Mouse (Mus musculus) MEL (cell line): ENCODE results near the gene Farp2.

Experiments used
- HCFC1 ChIP-seq: IDR thresholded peaks from 2 replicates; pipeline ENCODE4 v1.6.1; 2012; ENCODE audit warnings: low read depth, mild to moderate bottlenecking, inconsistent platforms, low read length, improper control_type of control experiment, moderate library complexity
- POLR2A ChIP-seq, 2 experiments: IDR thresholded peaks; 2 replicates each; pipeline ENCODE4 v1.6.1; 2011 to 2012; ENCODE audit warnings: low read length in 2 of 2, mild to moderate bottlenecking in 2 of 2, control low read depth in 1 of 2, improper control_type of control experiment in 1 of 2, low read depth in 1 of 2, moderate library complexity in 1 of 2; ENCODE audit not compliant: control insufficient read depth in 1 of 2, insufficient read depth in 1 of 2, poor library complexity in 1 of 2

GRCm38 (mm10) chr1:93512351-93512690 is 442 bp downstream of the Farp2 start:
- no peak for TF ChIP-seq POLR2A (IDR thresholded peaks at IDR 0.05; ENCODE audit: control insufficient read depth in 1 of 2, insufficient read depth in 1 of 2, low read depth in 1 of 2, low read length in 2 of 2, poor library complexity in 1 of 2)
- TF ChIP-seq HCFC1 = no peak
